Mouse (Mus musculus): ENCODE measurements around the gene Ep400. TPM values are rescaled to one million over a fixed set of nuclear protein-coding genes. Genes with fewer than 3 reads are reported as not detected.

Ep400 gene
- polyA plus RNA-seq, 1 experiment from 2014 or later = 29.8 TPM

- Histone ChIP-seq H3K4me1 (peaks cover 12% of the 10 kb centered on the region), H3K9ac (peak overlapping the region; percentile 98), H3K4me3 (replicated peaks) (peak overlapping the region; percentile 86), H3K36me3 (peaks cover 50% of the 10 kb centered on the region), H3K27me3 (replicated peaks) (no peaks in the 10 kb centered on the region), H3K9me3 (no peaks in the 10 kb centered on the region), H3K4me2 (peak overlapping the region; percentile 81), H3K27ac (0 out of 2 replicates have a peak overlapping the region, but pooled peaks have one; percentile 44)
- peak; percentile 28; the same call in 1 of the 2 replicates for ATAC-seq (ENCODE audit: insufficient read depth, low FRiP score, low read depth)
- WGBS = under 1% methylated on average over 37 of the region's 37 CpGs
Observed at GRCm38 (mm10) chr5:110653686-110654085, 116.8 kb downstream of the Ep400 start.

- Histone ChIP-seq H3K4me1 (peaks cover 12% of the 10 kb centered on the region), H3K9me3 (no peaks in the 10 kb centered on the region), H3K4me3 (replicated peaks) (peak within 1 kb of the TSS; percentile 86), H3K4me2 (peak within 1 kb of the TSS; percentile 81), H3K27me3 (replicated peaks) (no peaks in the 10 kb centered on the region), H3K36me3 (peaks cover 49% of the 10 kb centered on the region), H3K27ac (0 out of 2 replicates have a peak within 1 kb of the TSS, but pooled peaks have one; percentile 44), H3K9ac (peak within 1 kb of the TSS; percentile 98)
- ATAC-seq (ENCODE audit: insufficient read depth, low FRiP score, low read depth) = peak; percentile 86
- under 1% methylated on average over 91 of the region's 91 CpGs for WGBS
Observed at GRCm38 (mm10) chr5:110652719-110653648, 117.5 kb downstream of the Ep400 start, which contains the start of the genes Noc4l and Ddx51. Noc4l (minus strand) TSS chr5:110653417. Ddx51 (plus strand) TSS chr5:110653451.

- Histone ChIP-seq H3K27me3 (replicated peaks) (no peaks in the 10 kb centered on the region), H3K27ac (no peak overlapping the region), H3K9ac (no peak overlapping the region), H3K36me3 (peaks cover 27% of the 10 kb centered on the region), H3K4me2 (no peak overlapping the region), H3K4me3 (replicated peaks) (no peak overlapping the region), H3K4me1 (no peaks in the 10 kb centered on the region), H3K9me3 (no peaks in the 10 kb centered on the region)
- ATAC-seq (ENCODE audit: insufficient read depth, low FRiP score, low read depth) = peak; percentile 39; the same call in 1 of the 2 replicates
Observed at GRCm38 (mm10) chr5:110646377-110646776, 124.1 kb downstream of the Ep400 start.

- Histone ChIP-seq H3K27me3 (replicated peaks) (no peaks in the 10 kb centered on the region), H3K9ac (no peak overlapping the region; the same call in 1 of the 2 replicates), H3K4me3 (replicated peaks) (no peak overlapping the region; the same call in 1 of the 2 replicates), H3K4me2 (peak overlapping the region; percentile 44), H3K36me3 (no peaks in the 10 kb centered on the region), H3K9me3 (no peaks in the 10 kb centered on the region), H3K4me1 (no peaks in the 10 kb centered on the region), H3K27ac (no peak overlapping the region)
- ATAC-seq (ENCODE audit: insufficient read depth, low FRiP score, low read depth) = no peak
- WGBS = 21% methylated on average over 12 of the region's 12 CpGs
Observed at GRCm38 (mm10) chr5:110639459-110639858, 131.1 kb downstream of the Ep400 start.

GRCm38 (mm10) chr5:110638306-110639074, 132.0 kb downstream of the Ep400 start:
- Histone ChIP-seq H3K27ac (no peak overlapping the region), H3K9ac (no peak overlapping the region), H3K4me2 (no peak overlapping the region), H3K9me3 (no peaks in the 10 kb centered on the region), H3K36me3 (no peaks in the 10 kb centered on the region), H3K27me3 (replicated peaks) (no peaks in the 10 kb centered on the region), H3K4me3 (replicated peaks) (no peak overlapping the region), H3K4me1 (no peaks in the 10 kb centered on the region)
- 72% methylated on average over 7 of the region's 7 CpGs for WGBS
- ATAC-seq (ENCODE audit: insufficient read depth, low FRiP score, low read depth) = no peak

- H3K4me3 ChIP-seq (replicated peaks) = no peak overlapping the region
- no peaks in the 10 kb centered on the region for H3K27me3 ChIP-seq (replicated peaks)
- H3K9me3 ChIP-seq = no peaks in the 10 kb centered on the region
- no peaks in the 10 kb centered on the region for H3K4me1 ChIP-seq
- H3K36me3 ChIP-seq = no peaks in the 10 kb centered on the region
- no peak for ATAC-seq (ENCODE audit: insufficient read depth, low FRiP score, low read depth)
- H3K4me2 ChIP-seq = no peak overlapping the region
- WGBS = 37% methylated on average over 6 of the region's 6 CpGs
- no peak overlapping the region for H3K9ac ChIP-seq
- H3K27ac ChIP-seq = no peak overlapping the region
Observed at GRCm38 (mm10) chr5:110635951-110636707, 134.4 kb downstream of the Ep400 start.

- H3K4me2 ChIP-seq = no peak overlapping the region
- no peaks in the 10 kb centered on the region for H3K27me3 ChIP-seq (replicated peaks)
- H3K9ac ChIP-seq = no peak overlapping the region
- no peak for ATAC-seq (ENCODE audit: insufficient read depth, low FRiP score, low read depth)
- no peaks in the 10 kb centered on the region for H3K9me3 ChIP-seq
- H3K27ac ChIP-seq = no peak overlapping the region
- no peaks in the 10 kb centered on the region for H3K36me3 ChIP-seq
- no peak overlapping the region for H3K4me3 ChIP-seq (replicated peaks)
- no peaks in the 10 kb centered on the region for H3K4me1 ChIP-seq
- WGBS = 73% methylated on average over 2 of the region's 2 CpGs
Observed at GRCm38 (mm10) chr5:110629525-110630120, 140.9 kb downstream of the Ep400 start.

GRCm38 (mm10) chr5:110628156-110628555, 142.4 kb downstream of the Ep400 start:
- H3K27ac ChIP-seq = no peak overlapping the region
- no peaks in the 10 kb centered on the region for H3K36me3 ChIP-seq
- no peak for ATAC-seq (ENCODE audit: insufficient read depth, low FRiP score, low read depth)
- WGBS = 18% methylated on average over 19 of the region's 19 CpGs
- no peak overlapping the region for H3K4me3 ChIP-seq (replicated peaks)
- H3K4me1 ChIP-seq = no peaks in the 10 kb centered on the region
- no peaks in the 10 kb centered on the region for H3K27me3 ChIP-seq (replicated peaks)
- H3K9ac ChIP-seq = no peak overlapping the region
- H3K4me2 ChIP-seq = no peak overlapping the region
- H3K9me3 ChIP-seq = no peaks in the 10 kb centered on the region

GRCm38 (mm10) chr5:110627351-110627750, 143.2 kb downstream of the Ep400 start:
- H3K36me3 ChIP-seq = no peaks in the 10 kb centered on the region
- H3K27ac ChIP-seq = no peak overlapping the region
- no peaks in the 10 kb centered on the region for H3K4me1 ChIP-seq
- no peak for ATAC-seq (ENCODE audit: insufficient read depth, low FRiP score, low read depth)
- no peak overlapping the region for H3K4me3 ChIP-seq (replicated peaks)
- H3K9me3 ChIP-seq = no peaks in the 10 kb centered on the region
- 68% methylated on average over 10 of the region's 10 CpGs for WGBS
- H3K4me2 ChIP-seq = no peak overlapping the region
- H3K9ac ChIP-seq = no peak overlapping the region
- H3K27me3 ChIP-seq (replicated peaks) = no peaks in the 10 kb centered on the region

- no peak overlapping the region for H3K4me2 ChIP-seq
- no peaks in the 10 kb centered on the region for H3K36me3 ChIP-seq
- H3K9me3 ChIP-seq = no peaks in the 10 kb centered on the region
- no peak overlapping the region for H3K9ac ChIP-seq
- ATAC-seq (ENCODE audit: insufficient read depth, low FRiP score, low read depth) = no peak
- WGBS = 78% methylated on average over 2 of the region's 2 CpGs
- H3K4me3 ChIP-seq (replicated peaks) = no peak overlapping the region
- H3K27ac ChIP-seq = no peak overlapping the region
- H3K27me3 ChIP-seq (replicated peaks) = no peaks in the 10 kb centered on the region
- H3K4me1 ChIP-seq = no peaks in the 10 kb centered on the region
Observed at GRCm38 (mm10) chr5:110624319-110624718, 146.2 kb downstream of the Ep400 start.

- Histone ChIP-seq H3K27me3 (replicated peaks) (no peaks in the 10 kb centered on the region), H3K9ac (no peak overlapping the region), H3K4me1 (no peaks in the 10 kb centered on the region), H3K9me3 (no peaks in the 10 kb centered on the region), H3K4me2 (no peak overlapping the region), H3K36me3 (no peaks in the 10 kb centered on the region), H3K27ac (no peak overlapping the region), H3K4me3 (replicated peaks) (no peak overlapping the region)
- 81% methylated on average over 6 of the region's 6 CpGs for WGBS
- ATAC-seq (ENCODE audit: insufficient read depth, low FRiP score, low read depth) = no peak
Observed at GRCm38 (mm10) chr5:110619226-110619625, 151.3 kb downstream of the Ep400 start.
